Mouse (Mus musculus): Measurements from ENCODE around the gene Txndc5. TPM values are rescaled to one million over a fixed set of nuclear protein-coding genes. Genes with fewer than 3 reads are reported as not detected.

Gene Txndc5
- polyA plus RNA-seq, 1 experiment from 2014 or later, result 290 TPM

DNA sequence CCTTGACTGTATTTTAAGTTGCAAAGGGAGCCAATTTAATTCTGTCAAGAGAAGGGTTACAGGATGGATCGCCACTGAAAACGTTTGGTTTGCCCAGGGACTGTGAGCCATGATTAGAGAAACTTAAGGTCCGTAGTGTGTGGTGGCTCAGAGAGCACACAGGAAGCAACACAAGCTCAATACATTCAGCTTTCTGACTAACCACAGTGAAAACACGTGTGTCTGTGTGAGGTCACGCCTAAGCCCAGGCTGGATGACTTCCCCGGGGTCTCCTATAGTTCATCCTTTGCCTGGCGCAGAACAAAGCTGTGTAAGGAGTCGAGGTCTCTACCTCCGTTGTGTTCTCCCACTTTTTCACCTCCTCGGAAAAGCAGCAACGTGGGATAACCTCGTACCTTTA is 27.3 kb downstream of the Txndc5 start:
- no peak overlapping the region for H3K4me3 ChIP-seq (ENCODE audit: low read depth, low read length)
- 85% methylated on average over 12 of the region's 12 CpGs for WGBS

DNA sequence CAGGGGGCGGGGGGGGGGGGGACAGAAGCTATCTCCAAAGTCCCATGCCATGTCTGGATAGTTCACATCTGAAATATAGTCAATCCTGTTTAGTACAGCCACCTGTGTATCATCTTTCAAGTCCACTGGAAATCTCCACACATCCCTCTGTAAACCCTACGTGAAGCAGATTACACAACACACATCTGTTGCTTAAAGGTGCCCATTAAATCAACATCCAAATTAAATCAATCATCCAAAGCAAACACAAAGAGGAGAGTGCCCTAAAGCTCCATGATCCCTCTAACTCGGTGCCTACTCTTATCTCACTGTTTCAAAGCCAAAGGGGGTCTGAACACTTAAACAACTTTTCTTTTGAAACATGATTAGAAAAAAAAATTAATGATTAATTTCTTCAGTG is 31.9 kb downstream of the Txndc5 start:
- no peak for TF ChIP-seq CTCF (IDR thresholded peaks at IDR 0.05; ENCODE audit: low read depth)
- H3K36me3 ChIP-seq (ENCODE audit: insufficient read depth), result peaks cover 25% of the 10 kb centered on the region
- no peak overlapping the region for H3K4me3 ChIP-seq (ENCODE audit: low read depth, low read length)
- DNase-seq (no peak), ATAC-seq (ENCODE audit: insufficient read depth) (no peak)
- no peaks in the 10 kb centered on the region for H3K9me3 ChIP-seq (ENCODE audit: low read depth, low read length)
- no peaks in the 10 kb centered on the region for H3K4me1 ChIP-seq (ENCODE audit: insufficient read depth)
- no peak overlapping the region for H3K4me2 ChIP-seq
- WGBS, result 26% methylated on average over 3 of the region's 3 CpGs
- no peak overlapping the region for H3K27ac ChIP-seq (ENCODE audit: low read depth)
- no peaks in the 10 kb centered on the region for H3K27me3 ChIP-seq (ENCODE audit: insufficient read depth, low read length)
- no peak overlapping the region for H3K9ac ChIP-seq

More for the DNA sequence above, 27.3 kb downstream of the Txndc5 start:
- Histone ChIP-seq H3K27ac (ENCODE audit: low read depth) (no peak overlapping the region), H3K9me3 (ENCODE audit: low read depth, low read length) (no peaks in the 10 kb centered on the region), H3K4me2 (no peak overlapping the region), H3K36me3 (ENCODE audit: insufficient read depth) (peaks cover 71% of the 10 kb centered on the region), H3K27me3 (ENCODE audit: insufficient read depth, low read length) (no peaks in the 10 kb centered on the region), H3K4me1 (ENCODE audit: insufficient read depth) (no peaks in the 10 kb centered on the region), H3K9ac (no peak overlapping the region)
- DNase-seq (no peak), ATAC-seq (ENCODE audit: insufficient read depth) (no peak)
- TF ChIP-seq CTCF (IDR thresholded peaks at IDR 0.05; ENCODE audit: low read depth), result no peak

DNA sequence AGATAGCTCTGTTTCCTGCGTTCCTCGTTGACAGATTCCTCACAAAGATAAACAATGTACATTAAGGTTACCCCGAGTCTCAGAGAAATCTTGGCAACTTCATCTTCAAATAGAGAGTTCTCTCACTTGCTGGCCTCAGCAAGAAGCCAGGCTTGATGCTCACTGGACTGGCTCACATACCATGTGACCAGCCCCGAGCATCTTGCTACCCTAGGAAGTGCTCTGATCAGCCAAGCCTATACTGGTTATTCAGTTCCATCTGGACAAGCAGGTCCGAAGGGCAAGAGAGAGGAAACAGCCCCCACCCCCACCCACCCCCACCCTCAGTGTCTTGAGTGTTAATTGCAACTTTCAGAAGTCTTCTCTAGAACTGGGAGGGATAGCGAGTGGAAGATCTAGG is 41.9 kb downstream of the Txndc5 start:
- 73% methylated on average over 6 of the region's 6 CpGs for WGBS
- ATAC-seq (ENCODE audit: insufficient read depth) (no peak), DNase-seq (no peak)
- Histone ChIP-seq H3K27me3 (ENCODE audit: insufficient read depth, low read length) (no peaks in the 10 kb centered on the region), H3K4me2 (no peak overlapping the region), H3K9ac (no peak overlapping the region), H3K36me3 (ENCODE audit: insufficient read depth) (no peaks in the 10 kb centered on the region), H3K4me1 (ENCODE audit: insufficient read depth) (no peaks in the 10 kb centered on the region), H3K4me3 (ENCODE audit: low read depth, low read length) (no peak overlapping the region), H3K27ac (ENCODE audit: low read depth) (no peak overlapping the region), H3K9me3 (ENCODE audit: low read depth, low read length) (no peaks in the 10 kb centered on the region)
- no peak for TF ChIP-seq CTCF (IDR thresholded peaks at IDR 0.05; ENCODE audit: low read depth)

DNA sequence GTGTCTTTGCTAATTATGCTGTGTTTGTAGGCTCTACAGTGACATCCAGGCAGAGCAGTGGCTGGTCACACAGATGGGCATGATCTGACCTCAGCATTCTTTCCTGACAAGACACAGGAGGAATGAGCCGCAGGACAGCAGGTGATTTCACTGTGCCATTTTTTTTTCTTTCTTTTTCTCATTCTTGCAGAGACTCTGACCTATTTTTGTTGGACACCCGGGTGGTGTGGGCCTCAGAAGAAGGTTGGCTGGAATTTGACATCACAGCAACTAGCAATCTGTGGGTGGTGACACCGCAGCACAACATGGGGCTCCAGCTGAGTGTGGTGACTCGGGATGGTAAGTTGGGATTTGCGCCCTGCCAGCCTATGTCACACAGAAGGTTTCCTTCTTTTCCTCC is 43.9 kb downstream of the Txndc5 start:
- H3K27ac ChIP-seq (ENCODE audit: low read depth), result no peak overlapping the region
- H3K9me3 ChIP-seq (ENCODE audit: low read depth, low read length), result no peaks in the 10 kb centered on the region
- H3K27me3 ChIP-seq (ENCODE audit: insufficient read depth, low read length), result no peaks in the 10 kb centered on the region
- H3K4me1 ChIP-seq (ENCODE audit: insufficient read depth), result no peaks in the 10 kb centered on the region
- H3K4me3 ChIP-seq (ENCODE audit: low read depth, low read length), result no peak overlapping the region
- ATAC-seq (ENCODE audit: insufficient read depth) (no peak), DNase-seq (no peak)
- no peak for TF ChIP-seq CTCF (IDR thresholded peaks at IDR 0.05; ENCODE audit: low read depth)
- 71% methylated on average over 5 of the region's 5 CpGs for WGBS
- H3K4me2 ChIP-seq, result no peak overlapping the region
- H3K36me3 ChIP-seq (ENCODE audit: insufficient read depth), result no peaks in the 10 kb centered on the region
- H3K9ac ChIP-seq, result no peak overlapping the region

DNA sequence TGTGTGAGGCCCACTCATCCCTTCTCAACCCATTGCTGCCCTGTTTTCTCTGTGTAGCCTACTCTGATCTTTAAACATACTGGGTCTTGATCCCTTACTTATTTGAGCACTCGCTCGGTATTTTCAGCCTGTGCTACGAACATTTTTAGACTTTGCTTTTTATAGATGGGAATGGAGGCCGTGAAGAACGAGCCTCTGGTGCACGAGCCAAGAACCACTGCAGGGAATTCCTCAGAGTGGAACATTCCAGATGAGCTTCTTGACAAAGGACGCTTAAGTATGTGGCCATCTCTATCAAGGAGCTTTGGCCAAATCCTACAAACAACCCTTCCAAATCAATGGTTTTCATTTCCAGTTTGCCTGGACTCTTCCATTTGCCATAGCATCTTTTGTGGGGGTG is 47.6 kb downstream of the Txndc5 start:
- DNase-seq, result no peak
- TF ChIP-seq CTCF (IDR thresholded peaks at IDR 0.05; ENCODE audit: low read depth), result no peak
- no peaks in the 10 kb centered on the region for H3K9me3 ChIP-seq (ENCODE audit: low read depth, low read length)
- 76% methylated on average over 7 of the region's 7 CpGs for WGBS
- H3K27ac ChIP-seq (ENCODE audit: low read depth), result no peak overlapping the region
- H3K4me2 ChIP-seq, result no peak overlapping the region
- no peaks in the 10 kb centered on the region for H3K27me3 ChIP-seq (ENCODE audit: insufficient read depth, low read length)
- H3K36me3 ChIP-seq (ENCODE audit: insufficient read depth), result no peaks in the 10 kb centered on the region
- no peak for ATAC-seq (ENCODE audit: insufficient read depth)
- no peak overlapping the region for H3K4me3 ChIP-seq (ENCODE audit: low read depth, low read length)
- H3K4me1 ChIP-seq (ENCODE audit: insufficient read depth), result no peaks in the 10 kb centered on the region
- no peak overlapping the region for H3K9ac ChIP-seq

DNA sequence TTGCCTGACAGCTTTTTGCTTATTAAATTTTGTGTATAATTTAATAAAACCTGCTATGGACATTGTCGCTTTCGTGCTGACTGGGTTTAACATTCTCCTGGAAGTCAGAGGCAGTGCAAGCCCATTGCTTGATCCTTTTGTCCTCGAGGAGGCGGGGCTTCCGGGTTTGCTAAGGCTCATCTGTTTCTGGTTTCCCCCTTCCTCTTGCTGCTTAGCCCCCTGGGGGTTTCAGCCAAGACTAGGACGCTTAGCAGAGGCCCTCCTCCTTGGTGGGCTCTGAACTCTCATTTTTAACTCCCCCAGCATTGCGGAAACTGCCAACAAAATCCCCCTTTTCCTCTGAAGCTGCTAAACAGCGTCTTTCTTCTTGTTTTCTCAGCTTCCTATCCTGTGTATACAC is 51.7 kb downstream of the Txndc5 start:
- no peak overlapping the region for H3K4me2 ChIP-seq
- no peaks in the 10 kb centered on the region for H3K27me3 ChIP-seq (ENCODE audit: insufficient read depth, low read length)
- H3K4me3 ChIP-seq (ENCODE audit: low read depth, low read length), result no peak overlapping the region
- no peak overlapping the region for H3K27ac ChIP-seq (ENCODE audit: low read depth)
- DNase-seq (peak; percentile 12), ATAC-seq (ENCODE audit: insufficient read depth) (no peak)
- H3K9me3 ChIP-seq (ENCODE audit: low read depth, low read length), result no peaks in the 10 kb centered on the region
- no peak overlapping the region for H3K9ac ChIP-seq
- WGBS, result 38% methylated on average over 8 of the region's 8 CpGs
- H3K36me3 ChIP-seq (ENCODE audit: insufficient read depth), result no peaks in the 10 kb centered on the region
- H3K4me1 ChIP-seq (ENCODE audit: insufficient read depth), result no peaks in the 10 kb centered on the region
- TF ChIP-seq CTCF (IDR thresholded peaks at IDR 0.05; ENCODE audit: low read depth), result no peak

DNA sequence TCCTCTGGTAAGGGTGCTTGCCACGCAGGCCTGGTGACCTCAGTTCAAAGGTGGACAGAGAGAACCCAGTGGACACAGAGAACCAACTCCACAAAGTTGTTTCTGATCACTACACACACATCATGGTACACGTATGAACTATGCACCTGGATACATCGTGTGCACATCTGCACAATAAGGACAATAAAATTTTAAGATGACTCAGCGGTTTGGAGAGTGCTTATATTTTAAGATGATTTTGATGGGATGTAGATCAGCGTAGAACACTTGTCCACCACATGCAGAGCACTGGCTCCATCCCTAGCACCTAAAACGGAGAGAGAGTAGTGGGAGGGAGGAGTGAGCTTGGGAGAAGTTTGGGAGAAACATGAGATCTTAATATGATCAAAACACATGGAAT is 55.1 kb downstream of the Txndc5 start:
- Histone ChIP-seq H3K27ac (ENCODE audit: low read depth) (no peak overlapping the region), H3K4me2 (no peak overlapping the region), H3K36me3 (ENCODE audit: insufficient read depth) (no peaks in the 10 kb centered on the region), H3K9ac (no peak overlapping the region), H3K9me3 (ENCODE audit: low read depth, low read length) (no peaks in the 10 kb centered on the region), H3K27me3 (ENCODE audit: insufficient read depth, low read length) (no peaks in the 10 kb centered on the region), H3K4me3 (ENCODE audit: low read depth, low read length) (no peak overlapping the region), H3K4me1 (ENCODE audit: insufficient read depth) (no peaks in the 10 kb centered on the region)
- no peak for DNase-seq
- WGBS, result 85% methylated on average over 6 of the region's 6 CpGs
- no peak for ATAC-seq (ENCODE audit: insufficient read depth)
- TF ChIP-seq CTCF (IDR thresholded peaks at IDR 0.05; ENCODE audit: low read depth), result no peak

DNA sequence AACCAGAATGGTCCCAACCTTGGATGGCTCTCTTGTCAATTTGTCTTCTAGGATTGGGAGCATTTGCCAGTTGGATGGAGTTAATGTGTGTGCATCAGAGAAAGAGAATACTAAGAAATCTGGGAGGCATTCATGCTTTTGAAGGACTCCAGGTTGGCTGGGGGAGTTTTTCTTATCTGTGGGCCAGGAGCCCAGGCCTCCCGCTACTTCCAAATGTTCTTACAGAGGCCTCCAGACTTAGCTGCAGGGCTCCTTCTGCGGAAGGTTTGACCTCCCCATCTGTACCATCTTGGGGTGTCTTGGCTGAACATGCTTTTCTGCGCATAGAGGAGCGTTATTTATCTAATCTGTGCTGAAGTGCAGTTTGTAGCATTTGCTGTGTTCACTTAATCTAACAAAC is 56.0 kb downstream of the Txndc5 start:
- Histone ChIP-seq H3K4me3 (ENCODE audit: low read depth, low read length) (no peak overlapping the region), H3K36me3 (ENCODE audit: insufficient read depth) (no peaks in the 10 kb centered on the region), H3K27ac (ENCODE audit: low read depth) (no peak overlapping the region), H3K4me2 (no peak overlapping the region), H3K27me3 (ENCODE audit: insufficient read depth, low read length) (no peaks in the 10 kb centered on the region), H3K9ac (no peak overlapping the region), H3K4me1 (ENCODE audit: insufficient read depth) (no peaks in the 10 kb centered on the region), H3K9me3 (ENCODE audit: low read depth, low read length) (no peaks in the 10 kb centered on the region)
- DNase-seq, result no peak
- TF ChIP-seq CTCF (IDR thresholded peaks at IDR 0.05; ENCODE audit: low read depth), result no peak
- ATAC-seq (ENCODE audit: insufficient read depth), result no peak
- WGBS, result 66% methylated on average over 4 of the region's 4 CpGs
